Mouse (Mus musculus) large intestine, adult 2 months (tissue): ENCODE data around the gene Cbfa2t2. TPM values are rescaled to one million over a fixed set of nuclear protein-coding genes. Genes with fewer than 3 reads are reported as not detected.

Experiments used
- DNase-seq: peaks from one replicate; pipeline ENCODE4 v3.0.0-alpha.2; 2012; ENCODE audit warnings: low read depth, low spot score
- WGBS: fragments of 180-500 bp; shearing (Covaris S2); methylation state at CpG from one replicate; pipeline ENCODE4 v1.1.7; 2018; 5-methylcytosine and 5-hydroxymethylcytosine counted together
- polyA plus RNA-seq: library from polyadenylated mRNA; depleted of rRNA; stranded (reverse); fragments of >200 nt; gene quantifications from 2 replicates; pipeline ENCODE4 v1.2.3, GENCODE M21; 2012

Gene Cbfa2t2
- polyA plus RNA-seq, 1 experiment: 5.9 TPM

DNA sequence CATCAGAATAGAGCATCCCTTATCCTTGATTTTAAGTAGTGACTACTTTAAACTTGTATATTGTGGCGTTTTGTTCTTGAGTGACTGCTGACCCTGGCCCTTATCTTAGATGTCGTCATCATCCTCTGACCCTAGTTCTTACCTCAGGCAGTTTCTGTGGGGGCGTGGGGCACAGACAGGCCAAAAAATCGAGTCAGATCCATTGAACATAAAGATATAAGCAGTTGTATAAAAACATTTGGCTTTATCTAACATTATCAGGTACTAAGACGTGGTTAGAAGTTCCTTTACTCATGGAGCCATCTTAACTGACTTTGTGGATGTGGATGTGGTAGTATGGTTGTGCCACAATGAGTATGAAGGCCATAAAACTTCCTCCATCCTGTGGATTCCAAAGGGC is 86.1 kb downstream of the Cbfa2t2 start:
- WGBS: 89% methylated on average over 5 of the region's 5 CpGs
- no peak for DNase-seq

DNA sequence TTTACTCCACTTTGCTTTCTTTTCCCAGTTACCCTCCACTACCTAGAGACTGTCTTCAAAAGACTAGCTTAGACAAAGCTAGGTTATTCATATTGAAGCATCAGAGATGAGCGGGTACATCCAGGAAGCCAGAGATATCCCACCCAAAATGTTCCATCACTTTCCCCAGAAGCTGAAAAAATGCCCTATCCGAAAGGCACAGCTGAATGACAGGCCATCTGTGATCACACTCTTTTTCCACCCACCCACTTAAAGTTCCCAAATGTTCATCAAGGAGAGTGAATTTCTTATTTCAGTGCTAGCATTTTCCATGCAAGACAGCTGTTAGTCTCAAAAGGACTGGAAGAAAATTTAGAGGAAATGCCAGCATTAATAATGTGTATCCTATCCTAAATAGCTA is 89.0 kb downstream of the Cbfa2t2 start:
- 94% methylated on average over 2 of the region's 2 CpGs for WGBS

DNA sequence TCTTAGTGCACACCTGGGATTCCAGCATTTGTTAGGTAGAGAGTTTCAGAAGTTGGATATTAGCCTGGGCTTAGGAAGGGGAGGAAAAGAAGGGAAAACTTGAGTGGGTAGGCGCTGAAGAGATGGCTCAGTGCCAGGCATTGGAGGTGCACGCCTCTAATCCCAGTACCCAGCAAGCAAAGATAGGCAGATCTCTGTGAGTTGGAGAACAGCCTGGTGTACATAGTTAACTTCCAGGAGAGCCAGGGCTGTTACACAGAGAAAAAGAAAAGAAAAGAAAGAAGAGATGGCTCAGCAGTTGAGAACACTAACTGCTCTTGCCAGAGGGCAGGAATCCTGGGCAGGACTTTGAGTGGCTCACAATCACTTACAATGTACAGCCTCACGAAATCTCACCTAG is 90.2 kb downstream of the Cbfa2t2 start:
- 72% methylated on average over 3 of the region's 3 CpGs for WGBS
- DNase-seq: no peak

More for the DNA sequence above, 89.0 kb downstream of the Cbfa2t2 start:
- no peak for DNase-seq

DNA sequence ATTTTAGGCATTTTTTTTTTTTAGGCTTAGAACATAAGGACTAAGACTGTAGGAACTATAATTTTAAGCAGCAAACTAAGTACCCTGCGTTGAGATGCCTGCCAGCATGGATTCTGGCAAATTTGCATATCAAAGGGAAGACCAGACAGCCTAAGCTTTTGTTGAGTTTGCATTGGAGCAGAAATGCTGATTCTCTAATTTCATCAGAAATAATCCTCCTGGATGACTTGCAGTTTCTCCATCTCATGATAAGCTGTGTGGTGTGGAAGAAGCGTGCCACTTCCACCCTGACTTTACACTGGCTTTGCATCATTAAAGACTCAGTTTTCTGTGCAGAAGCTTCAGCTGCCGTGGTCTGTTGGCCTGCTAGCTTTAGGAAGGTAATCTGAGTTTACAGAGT is 96.6 kb downstream of the Cbfa2t2 start:
- 83% methylated on average over 3 of the region's 3 CpGs for WGBS
- DNase-seq: no peak

DNA sequence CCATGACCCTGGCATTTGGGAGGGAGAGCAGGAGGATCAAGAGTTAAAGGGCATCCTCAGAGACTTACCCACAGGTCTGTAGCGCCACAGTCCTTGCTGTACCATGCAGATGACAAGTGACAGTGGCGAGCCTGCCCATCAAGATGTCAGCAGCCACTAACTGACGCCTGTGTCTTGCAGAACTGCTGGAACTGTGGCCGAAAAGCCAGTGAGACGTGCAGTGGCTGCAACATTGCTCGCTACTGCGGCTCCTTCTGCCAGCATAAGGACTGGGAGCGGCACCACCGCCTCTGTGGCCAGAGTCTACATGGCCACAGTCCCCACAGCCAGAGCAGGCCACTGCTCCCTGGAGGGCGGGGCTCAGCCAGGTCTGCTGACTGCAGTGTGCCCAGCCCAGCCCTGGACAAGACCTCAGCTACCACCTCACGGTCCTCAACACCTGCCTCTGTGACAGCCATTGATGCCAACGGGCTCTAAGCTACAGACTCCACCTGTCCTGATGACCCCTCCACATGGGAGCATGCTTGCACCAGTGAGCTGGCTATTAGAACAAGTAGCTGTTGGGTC is 98.5 kb downstream of the Cbfa2t2 start:
- WGBS: 91% methylated on average over 12 of the region's 12 CpGs
- no peak for DNase-seq

DNA sequence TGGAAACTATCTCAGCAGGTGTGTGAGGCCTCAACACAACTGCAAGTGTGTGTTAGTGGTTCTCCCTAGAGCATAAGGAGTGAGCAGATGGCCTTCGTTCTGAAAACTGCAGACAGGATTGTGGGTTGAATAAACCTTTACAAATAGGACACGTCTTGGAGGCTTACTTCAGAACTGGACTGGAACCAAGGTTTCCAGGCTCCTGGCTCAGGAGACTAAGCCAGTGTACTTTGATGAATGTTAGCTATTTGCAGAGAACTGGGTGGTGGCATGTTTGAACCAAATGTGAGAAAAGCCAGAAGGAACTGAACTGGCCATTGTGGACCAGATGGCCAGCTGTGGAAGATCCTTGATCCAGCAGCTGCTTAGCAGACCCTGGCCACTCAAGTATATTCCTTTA is 102.0 kb downstream of the Cbfa2t2 start:
- DNase-seq: no peak
- 66% methylated on average over 2 of the region's 2 CpGs for WGBS

DNA sequence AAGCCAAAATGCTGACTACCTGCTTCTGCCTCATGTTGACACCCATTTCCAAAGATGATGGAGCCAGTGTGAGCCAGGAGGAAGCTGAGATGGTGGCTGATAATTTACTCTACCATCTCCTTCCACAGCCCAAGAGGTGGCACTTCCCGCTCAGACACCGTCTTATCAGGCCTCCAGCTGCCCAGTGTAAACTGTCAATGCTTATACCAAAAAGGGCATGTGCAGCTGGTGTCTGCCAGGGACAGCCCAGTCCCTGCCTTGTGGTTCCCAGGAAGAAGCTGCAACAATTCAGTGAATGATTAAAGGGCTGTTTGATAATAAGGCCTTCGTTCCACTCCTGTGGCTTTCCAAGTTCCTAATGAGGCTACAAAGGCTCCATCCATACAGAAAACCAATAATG is 102.4 kb downstream of the Cbfa2t2 start:
- DNase-seq: no peak
- 34% methylated on average over 3 of the region's 3 CpGs for WGBS

DNA sequence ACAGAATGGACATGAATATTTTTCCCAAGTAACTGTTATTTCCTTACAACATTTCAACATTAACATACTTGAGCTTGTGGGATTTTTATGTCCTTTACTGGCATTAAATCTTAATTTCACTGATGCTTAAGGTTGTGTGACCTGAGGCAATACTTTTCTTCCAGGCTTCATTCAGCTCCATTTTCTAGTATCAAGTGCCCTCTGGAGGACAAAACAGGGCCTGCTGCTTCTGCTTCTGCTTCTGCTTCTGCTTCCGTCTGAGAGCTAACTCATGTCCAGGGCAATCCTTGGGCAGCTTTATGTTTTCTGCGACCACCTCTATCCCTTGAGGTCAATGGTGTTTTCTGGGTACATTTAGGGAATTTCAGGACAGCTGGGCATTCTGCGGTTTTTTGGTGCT is 103.4 kb downstream of the Cbfa2t2 start:
- no peak for DNase-seq
- 77% methylated on average over 3 of the region's 3 CpGs for WGBS

DNA sequence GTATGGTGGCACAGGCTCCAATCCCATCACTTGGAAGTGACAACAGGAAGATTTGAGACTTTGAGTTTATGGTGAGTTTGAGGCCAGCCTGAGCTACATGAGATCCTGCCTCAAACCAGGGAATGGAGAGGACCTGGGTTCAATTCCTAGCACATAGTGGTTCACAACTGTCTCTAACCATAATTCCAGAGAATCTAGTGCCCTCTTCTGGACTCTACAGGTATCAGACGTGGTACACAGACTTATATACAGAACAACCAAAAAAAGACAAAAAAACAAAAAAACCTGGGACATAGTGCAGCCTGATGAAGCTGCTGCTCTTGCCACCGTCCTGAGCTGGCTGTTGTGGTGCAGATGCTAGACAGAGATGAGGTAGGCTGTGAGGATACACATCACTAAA is 105.3 kb downstream of the Cbfa2t2 start:
- DNase-seq: no peak
- WGBS: 94% methylated on average over 2 of the region's 2 CpGs

DNA sequence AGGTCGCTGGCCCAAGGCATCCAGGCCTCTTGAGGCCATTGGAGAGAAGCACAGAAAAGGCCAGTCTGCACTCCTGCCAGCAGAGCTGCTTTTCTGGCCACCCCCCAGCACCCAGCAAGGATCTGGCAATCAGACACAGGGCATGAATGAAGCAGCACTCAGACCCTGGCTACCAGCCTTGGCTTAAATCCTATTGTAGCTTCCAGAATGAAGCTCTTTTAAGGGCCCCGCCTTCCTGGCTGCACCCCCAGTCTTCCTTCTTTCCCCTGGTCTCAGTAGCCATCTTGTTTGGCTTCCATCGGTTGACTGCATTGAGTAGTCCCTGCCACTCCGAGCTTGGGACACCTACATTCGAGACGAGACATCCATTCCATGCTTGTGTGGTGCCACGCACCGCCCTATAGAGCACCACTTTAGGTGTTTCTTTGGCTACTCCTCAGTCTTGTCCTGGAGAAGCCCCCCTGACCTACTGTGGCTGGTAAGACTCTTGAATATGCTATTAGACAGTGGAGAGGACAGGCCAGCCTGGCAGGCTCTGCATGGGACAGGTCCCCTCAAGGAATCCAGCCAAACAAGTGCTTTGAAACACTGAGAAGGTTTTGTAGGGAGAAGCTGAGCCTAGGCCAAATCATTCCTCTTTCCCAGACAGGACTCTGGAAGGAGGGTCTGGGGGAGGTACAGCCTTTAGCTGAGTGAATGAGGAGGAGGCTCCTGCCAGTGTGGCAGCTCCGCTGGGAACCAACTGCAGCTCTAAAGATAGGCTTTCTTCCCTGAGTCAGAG is 107.5 kb downstream of the Cbfa2t2 start:
- WGBS: 81% methylated on average over 9 of the region's 9 CpGs
- DNase-seq: no peak

DNA sequence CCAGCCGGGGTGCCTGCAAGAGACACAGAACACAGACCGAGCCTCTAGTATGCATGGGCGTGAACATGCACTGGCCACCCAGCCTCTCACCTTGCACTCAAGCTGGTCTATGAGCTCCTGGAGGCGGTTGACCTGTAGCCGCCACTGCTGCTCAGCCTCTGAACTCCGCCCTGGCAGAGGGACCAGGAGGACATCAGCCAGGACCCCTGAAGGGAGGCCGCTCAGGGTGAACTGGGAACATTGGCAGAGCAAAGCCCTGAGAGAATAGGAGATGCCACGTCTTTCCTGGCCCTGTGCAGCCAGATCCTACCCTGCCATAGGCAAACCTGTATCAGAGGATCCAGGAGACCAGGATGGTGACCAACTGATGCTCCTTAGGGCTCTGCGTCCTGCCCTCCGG is 110.4 kb downstream of the Cbfa2t2 start, which contains the start of gene 1700003F12Rik:
TSS of gene 1700003F12Rik (plus strand) at position 375 of the 400 bp plus-strand sequence.
- DNase-seq: no peak
- WGBS: 92% methylated on average over 10 of the region's 10 CpGs

DNA sequence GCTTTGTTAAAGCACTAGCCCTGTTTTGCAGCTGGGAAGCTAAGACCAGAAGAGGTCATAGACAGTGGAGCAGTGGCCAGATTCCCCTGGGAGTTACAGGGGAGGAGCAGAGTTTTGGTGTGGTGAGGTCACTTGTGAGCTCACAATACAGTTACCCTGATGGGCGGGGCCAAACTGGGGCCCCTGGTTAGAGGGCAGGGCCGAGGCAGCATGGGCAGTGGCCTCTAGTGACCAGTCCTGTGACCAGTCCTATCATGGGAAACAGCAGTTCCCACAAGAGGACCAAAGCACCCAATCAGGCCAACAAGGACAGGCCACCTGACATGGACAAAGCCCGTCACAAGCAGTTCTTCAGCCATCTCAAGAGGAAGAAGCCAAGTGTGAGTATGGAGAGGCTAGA is 112.4 kb downstream of the Cbfa2t2 start:
- no peak for DNase-seq
- 66% methylated on average over 3 of the region's 3 CpGs for WGBS

DNA sequence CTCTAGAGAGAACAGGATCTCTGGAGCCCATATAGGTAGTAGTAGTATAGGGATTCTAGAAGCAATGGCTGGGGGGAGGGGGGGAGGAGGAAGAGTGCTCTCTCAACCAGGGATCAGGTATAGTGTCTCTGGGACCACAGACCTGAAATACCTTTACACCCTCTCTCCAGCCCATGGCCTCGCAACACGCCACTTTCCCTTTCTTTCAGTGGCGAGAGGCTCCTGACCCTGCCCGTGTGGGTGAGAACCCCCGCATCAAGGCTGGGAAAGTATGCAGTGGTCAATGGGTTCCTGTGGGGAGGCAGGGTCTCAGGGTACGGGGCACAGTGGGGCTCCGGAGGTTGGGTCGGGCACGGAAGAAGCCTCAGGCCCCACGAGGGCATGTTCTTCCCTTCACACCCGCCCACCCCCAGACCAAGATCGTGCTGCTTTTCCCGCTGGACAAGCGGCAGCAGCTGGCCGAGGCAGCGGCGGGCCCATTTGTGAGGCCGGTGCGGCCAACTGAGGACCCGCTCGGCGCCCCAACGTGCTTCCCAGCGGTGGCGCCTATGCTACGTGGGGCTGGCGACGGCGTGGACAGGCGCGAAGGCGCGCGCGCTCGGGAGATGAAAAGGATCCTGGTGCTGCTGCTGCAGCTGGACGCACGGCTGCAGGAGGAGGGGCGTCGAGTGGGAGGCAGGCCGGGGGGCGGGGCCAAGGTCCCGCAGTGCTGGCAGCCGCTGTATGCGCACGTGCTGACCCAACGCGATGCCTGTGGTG is 113.0 kb downstream of the Cbfa2t2 start:
- whole genome bisulfite sequencing: 7% methylated on average over 48 of the region's 48 CpGs
- DNase-seq: no peak

DNA sequence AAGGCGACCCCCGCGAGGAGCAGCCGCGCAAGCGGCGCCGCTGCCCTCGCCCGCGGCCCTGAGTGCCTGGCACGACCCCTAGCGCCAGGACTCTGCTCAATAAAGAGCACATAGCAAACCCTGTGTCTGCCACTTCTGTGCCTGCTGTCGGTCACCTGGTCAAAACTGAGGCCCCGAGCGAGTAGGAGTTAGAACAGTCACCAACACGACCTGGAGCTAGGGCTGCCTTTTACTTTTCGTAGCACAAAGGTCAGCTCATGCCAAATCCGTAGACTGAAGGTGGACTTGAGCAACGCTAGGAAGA is 113.6 kb downstream of the Cbfa2t2 start:
- WGBS: 17% methylated on average over 20 of the region's 20 CpGs
- no peak for DNase-seq

DNA sequence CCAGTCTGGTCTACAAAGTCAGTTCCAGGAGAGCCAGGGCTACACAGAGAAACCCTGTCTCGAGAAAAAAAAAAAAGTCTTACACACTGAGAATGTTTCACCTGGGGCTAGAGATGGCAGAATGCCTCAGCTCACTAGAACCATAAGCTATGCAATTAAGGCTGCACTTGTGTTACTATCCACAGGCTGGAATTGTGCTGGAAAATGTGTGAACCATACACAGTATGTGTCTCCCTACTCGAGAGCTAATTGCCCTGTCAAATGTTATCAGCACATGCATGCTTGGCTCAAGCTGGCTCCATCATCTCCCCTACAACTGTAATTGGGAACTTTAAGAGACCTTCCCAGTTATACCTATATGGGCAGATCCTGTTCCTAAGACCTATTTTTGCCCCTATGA is 114.7 kb downstream of the Cbfa2t2 start:
- WGBS: 75% methylated on average over 2 of the region's 2 CpGs

DNA sequence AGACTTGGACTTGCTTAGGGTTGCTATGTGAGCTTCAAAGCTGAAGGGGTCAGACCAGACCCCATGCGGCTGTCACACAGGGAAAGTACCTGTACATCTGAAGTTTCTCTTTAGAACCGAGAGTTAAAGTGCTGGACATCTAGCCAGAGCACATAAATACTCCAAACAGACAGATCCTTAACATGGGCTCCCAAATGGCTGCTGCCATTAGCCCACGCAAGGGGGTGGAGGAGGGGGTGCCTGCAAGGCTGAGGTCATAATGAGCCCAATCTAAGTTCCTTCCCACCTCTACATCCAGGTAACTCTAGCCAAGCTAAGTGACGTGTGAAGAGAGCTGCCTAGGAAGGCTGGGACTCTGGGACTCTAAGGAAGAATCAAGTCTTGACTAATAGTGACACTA is 115.2 kb downstream of the Cbfa2t2 start, which contains the start of gene Actl10:
TSS of gene Actl10 (plus strand) at position 301 of the 400 bp plus-strand sequence.
- 78% methylated on average over 4 of the region's 4 CpGs for WGBS
- no peak for DNase-seq

More for the DNA sequence above, 114.7 kb downstream of the Cbfa2t2 start:
- no peak for DNase-seq

DNA sequence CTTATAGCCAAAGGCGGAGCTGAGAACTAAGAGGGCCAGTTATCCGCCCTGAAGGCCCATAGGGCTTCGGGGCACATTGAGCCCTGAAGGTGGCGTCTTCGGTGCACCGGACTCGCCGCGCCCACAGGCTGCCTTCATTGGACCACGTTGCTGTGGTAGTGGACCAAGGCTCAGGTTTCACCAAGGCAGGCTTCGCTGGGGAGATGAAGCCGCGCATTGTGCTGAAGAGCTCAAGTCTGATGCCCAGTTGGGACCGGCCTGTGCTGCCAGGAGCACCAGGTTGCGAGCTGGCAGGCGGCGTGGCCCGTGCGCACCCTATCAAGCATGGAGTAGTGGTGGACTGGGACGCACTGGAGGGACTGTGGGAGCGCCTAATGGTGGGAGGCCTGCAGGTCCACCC is 115.6 kb downstream of the Cbfa2t2 start:
- DNase-seq: no peak
- 41% methylated on average over 21 of the region's 21 CpGs for WGBS

DNA sequence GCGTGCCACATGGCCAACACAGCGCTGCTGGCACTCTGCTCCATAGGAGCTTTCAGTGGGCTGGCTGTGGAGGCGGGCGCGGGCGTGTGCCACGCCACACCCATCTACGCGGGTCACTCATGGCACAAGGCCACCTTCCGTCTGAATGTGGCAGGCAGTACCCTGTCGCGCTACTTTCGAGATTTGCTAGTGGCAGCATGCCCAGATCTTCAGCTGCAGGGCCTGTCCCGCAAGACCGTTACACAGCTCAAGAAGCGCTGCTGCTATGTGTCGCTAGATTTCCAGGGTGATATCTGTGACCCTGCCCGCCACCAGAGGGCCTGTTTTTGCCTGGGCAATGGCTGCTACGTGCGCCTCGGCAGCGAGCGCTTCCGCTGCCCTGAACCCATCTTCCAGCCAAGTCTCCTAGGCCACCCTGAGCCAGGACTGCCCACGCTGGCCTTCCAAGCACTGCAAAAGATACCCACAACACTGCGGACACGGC is 116.2 kb downstream of the Cbfa2t2 start:
- WGBS: 15% methylated on average over 27 of the region's 27 CpGs
- peak; percentile 10 for DNase-seq

DNA sequence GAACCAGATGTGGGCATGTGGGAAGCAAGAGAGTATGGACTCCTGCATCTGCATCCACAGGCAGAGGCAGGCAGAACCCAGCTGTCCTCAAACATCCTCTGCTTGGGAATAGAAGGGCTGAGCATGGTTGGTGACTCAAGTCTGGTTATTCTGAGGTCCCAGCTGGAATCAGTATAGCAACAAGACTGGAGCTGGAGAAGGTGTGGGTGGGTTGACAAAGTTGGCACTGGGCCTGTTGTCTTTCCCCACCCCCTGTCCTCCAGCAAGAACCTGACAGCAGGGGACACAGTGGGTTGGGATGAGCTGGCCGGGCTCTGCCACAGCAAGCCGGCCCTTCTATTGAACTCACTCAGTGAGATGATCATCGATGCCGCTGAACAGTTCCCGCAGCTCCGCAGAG is 119.0 kb downstream of the Cbfa2t2 start:
- no peak for DNase-seq
- WGBS: 94% methylated on average over 6 of the region's 6 CpGs

DNA sequence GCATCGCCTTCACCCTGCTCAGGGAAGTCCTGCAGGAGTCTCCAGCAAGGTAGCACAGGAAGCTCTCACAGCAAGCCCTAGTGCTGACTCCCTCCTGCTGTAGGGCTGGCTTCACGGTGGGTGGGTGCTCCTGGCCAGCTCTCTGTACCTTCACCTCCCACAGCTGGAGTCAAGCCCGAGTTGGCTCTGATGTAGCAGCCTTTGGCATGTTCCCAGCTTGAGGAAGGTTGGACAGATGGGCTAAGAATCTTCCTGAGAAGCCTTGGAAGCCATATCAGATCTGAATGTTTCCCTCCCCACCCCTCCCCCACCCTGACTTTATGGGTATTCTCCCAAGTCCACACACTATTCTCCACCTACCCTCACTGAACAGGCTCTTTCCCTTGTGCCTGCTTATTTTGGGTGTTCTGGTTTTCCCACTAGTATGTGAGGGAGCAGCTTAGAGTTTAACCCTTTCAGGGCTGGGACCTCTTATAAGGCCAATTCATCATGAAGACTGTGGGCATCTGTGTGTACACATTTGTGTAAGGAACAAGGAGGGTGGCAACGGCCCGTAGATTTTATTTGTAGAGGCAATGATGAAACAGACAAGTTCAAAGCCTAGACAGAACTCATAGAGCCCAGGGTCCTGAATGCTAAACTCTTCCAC is 121.0 kb downstream of the Cbfa2t2 start:
- DNase-seq: no peak
- 45% methylated on average over 5 of the region's 5 CpGs for WGBS
